Mouse (Mus musculus) hindbrain, embryonic 14.5 days (tissue): ENCODE data around the gene Usp54. TPM values are rescaled to one million over a fixed set of nuclear protein-coding genes. Genes with fewer than 3 reads are reported as not detected.
A peak's percentile ranks its signal among the peaks of the same experiment; 100 is the strongest.

Source experiments
- ATAC-seq: fragments of 200-750 bp; cut with Nextera tagmentation; 2 replicates; pipeline ENCODE4 v1.8.0; 2017; ENCODE audit warnings: moderate number of reproducible peaks, mild to moderate bottlenecking, moderate TSS enrichment, moderate library complexity; ENCODE audit not compliant: low FRiP score
- DNase-seq: peaks from one replicate; pipeline ENCODE4 v3.0.0-alpha.2; 2015; ENCODE audit warnings: low spot score
- H3K27ac ChIP-seq: fragments of 300-500 bp; sonication (generic); 2 replicates; pipeline ENCODE4 v1.5.1; 2014; ENCODE audit warnings: mild to moderate bottlenecking, moderate library complexity
- H3K27me3 ChIP-seq: fragments of 300-500 bp; sonication (generic); 2 replicates; pipeline ENCODE4 v1.6.1; 2014; ENCODE audit warnings: mild to moderate bottlenecking, low read length, mixed read lengths; ENCODE audit not compliant: control insufficient read depth, insufficient read depth
- H3K36me3 ChIP-seq: fragments of 300-500 bp; sonication (generic); replicated peaks from 2 replicates; pipeline ENCODE4 v1.6.1; 2014; ENCODE audit not compliant: control insufficient read depth, insufficient read depth
- H3K4me1 ChIP-seq: fragments of 300-500 bp; sonication (generic); replicated peaks from 2 replicates; pipeline ENCODE4 v1.6.1; 2014; ENCODE audit warnings: antibody characterized with exemption, low read length, mixed read lengths; ENCODE audit not compliant: control insufficient read depth, insufficient read depth
- H3K4me2 ChIP-seq: fragments of 300-500 bp; sonication (generic); replicated peaks from 2 replicates; pipeline ENCODE4 v1.6.1; 2014; ENCODE audit warnings: mild to moderate bottlenecking, moderate library complexity
- H3K4me3 ChIP-seq: fragments of 300-500 bp; sonication (generic); replicated peaks from 2 replicates; pipeline ENCODE4 v1.5.1; 2014; ENCODE audit warnings: mild to moderate bottlenecking, low read length
- H3K9ac ChIP-seq: fragments of 300-500 bp; sonication (generic); 2 replicates; pipeline ENCODE4 v1.6.1; 2014
- H3K9me3 ChIP-seq: fragments of 300-500 bp; sonication (generic); 2 replicates; pipeline ENCODE4 v1.6.1; 2016; ENCODE audit warnings: low read length; ENCODE audit not compliant: control insufficient read depth
- WGBS: fragments of 180-500 bp; shearing (Covaris S2); extraction: QIAGEN DNeasy Blood & Tissue Kit; methylation state at CpG from one replicate; pipeline ENCODE4 v1.1.7; 2014; 5-methylcytosine and 5-hydroxymethylcytosine counted together
- microRNA-seq: library from miRNA; unstranded; fragments of <30 nt; microRNA quantifications from one replicate; pipeline ENCODE4, GENCODE M21; 2016
- polyA plus RNA-seq: library from polyadenylated mRNA; unstranded; fragments of >200 nt; fragmentation: Nextera tagmentation; extraction: Ambion mirVana; gene quantifications from 2 replicates; pipeline ENCODE4 v1.2.1, GENCODE M21; 2014

Gene Usp54
- polyA plus RNA-seq, 1 experiment from 2014 or later, result 13.1 TPM

DNA sequence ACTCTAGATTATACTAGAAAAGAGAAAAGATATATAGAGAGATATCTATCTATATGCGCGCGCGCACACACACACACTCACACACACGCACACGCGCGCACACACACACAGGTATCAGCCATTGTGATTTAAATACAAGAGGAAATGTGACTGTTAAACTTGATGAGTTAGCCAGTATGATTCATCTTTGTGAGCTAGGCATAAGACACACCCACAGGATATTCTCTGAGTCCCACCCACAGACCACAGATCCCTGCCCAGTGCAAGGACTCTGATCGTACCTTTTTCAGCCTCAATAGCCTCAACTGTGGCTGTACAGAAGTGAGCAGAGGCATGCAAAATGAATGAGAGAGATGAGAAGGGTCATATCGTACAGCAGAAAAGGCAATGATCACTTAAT, 137.9 kb downstream of the Usp54 start:
- H3K27ac ChIP-seq, result no peak overlapping the region
- no peak overlapping the region for H3K4me2 ChIP-seq
- no peaks in the 10 kb centered on the region for H3K27me3 ChIP-seq
- ATAC-seq, result no peak
- H3K36me3 ChIP-seq, result peaks cover 36% of the 10 kb centered on the region
- 96% methylated on average over 10 of the region's 10 CpGs for WGBS
- no peaks in the 10 kb centered on the region for H3K4me1 ChIP-seq
- no peaks in the 10 kb centered on the region for H3K9me3 ChIP-seq
- H3K4me3 ChIP-seq, result no peak overlapping the region
- no peak overlapping the region for H3K9ac ChIP-seq
- DNase-seq, result no peak

DNA sequence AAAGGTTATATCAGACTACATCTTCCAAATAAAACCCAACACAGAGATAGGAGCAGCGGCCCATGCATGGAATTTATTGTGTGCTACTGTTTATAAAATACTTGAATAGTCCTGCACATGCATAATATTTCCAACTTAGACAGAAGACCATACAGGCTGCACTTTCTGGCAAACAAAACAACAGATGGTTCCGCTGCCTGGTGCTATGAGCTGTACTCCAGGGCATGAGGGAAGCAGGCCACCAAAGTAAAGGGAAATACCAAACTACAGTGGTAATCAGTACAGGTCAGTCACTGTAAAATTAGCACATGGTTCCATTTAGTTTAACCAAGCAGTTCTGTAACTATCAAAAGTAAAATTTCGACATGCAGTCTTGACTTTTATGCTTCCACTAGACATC, 140.9 kb downstream of the Usp54 start:
- Histone ChIP-seq H3K9me3 (no peaks in the 10 kb centered on the region), H3K27ac (no peak overlapping the region), H3K9ac (no peak overlapping the region), H3K4me1 (no peaks in the 10 kb centered on the region), H3K4me3 (no peak overlapping the region), H3K36me3 (peaks cover 52% of the 10 kb centered on the region), H3K4me2 (no peak overlapping the region), H3K27me3 (no peaks in the 10 kb centered on the region)
- DNase-seq (no peak), ATAC-seq (no peak)
- 91% methylated on average over 3 of the region's 3 CpGs for WGBS

Small RNA genes lying within 50 kb of the gene (microRNA-seq; reads per million reads assigned to microRNA genes)
- gene Mir6946, result 1.8 reads per million, percentile 5 among the genes with 10 or more reads in this experiment

Other genes starting within 250 kb of the Usp54 start
- 63.6 and 69.8 TPM in 2 replicates for gene Mrps16, start 247.4 kb downstream of the Usp54 start, polyA plus RNA-seq
- gene Cfap70, start 188.8 kb downstream of the Usp54 start, polyA plus RNA-seq, result 1.3 and 1.4 TPM in 2 replicates
- gene Anxa7, start 160.9 kb downstream of the Usp54 start, polyA plus RNA-seq, result 15.4 and 16.5 TPM in 2 replicates
- 0.55 TPM in 2 replicates for gene Mss51, start 144.2 kb downstream of the Usp54 start, polyA plus RNA-seq
- 121 and 123 TPM in 2 replicates for gene Ppp3cb, start 94.5 kb downstream of the Usp54 start, polyA plus RNA-seq
- not detected in 2 replicates for gene Myoz1, start 15.5 kb upstream of the Usp54 start, polyA plus RNA-seq
- 0.07 and 0.09 TPM in 2 replicates for gene Synpo2l, start 27.3 kb upstream of the Usp54 start, polyA plus RNA-seq
- 84.9 and 87.1 TPM in 2 replicates for gene Sec24c, start 33.2 kb upstream of the Usp54 start, polyA plus RNA-seq
- gene Fut11, start 53.9 kb upstream of the Usp54 start, polyA plus RNA-seq, result 25.1 and 31.8 TPM in 2 replicates
- 169 and 194 TPM in 2 replicates for gene Chchd1, start 61.9 kb upstream of the Usp54 start, polyA plus RNA-seq
- 38.5 and 50.5 TPM in 2 replicates for gene Zswim8, start 66.5 kb upstream of the Usp54 start, polyA plus RNA-seq
- 17.1 and 17.7 TPM in 2 replicates for gene Ndst2, start 93.5 kb upstream of the Usp54 start, polyA plus RNA-seq
- gene Camk2g, start 153.0 kb upstream of the Usp54 start, polyA plus RNA-seq, result 166 and 197 TPM in 2 replicates
- 0.27 and 0.34 TPM in 2 replicates for gene Plau, start 195.6 kb upstream of the Usp54 start, polyA plus RNA-seq